Mouse (Mus musculus): ENCODE data around the gene Grpel1. TPM values are rescaled to one million over a fixed set of nuclear protein-coding genes. Genes with fewer than 3 reads are reported as not detected.

Gene Grpel1
- polyA plus RNA-seq, 1 experiment from 2014 or later, result 55.3 TPM

DNA sequence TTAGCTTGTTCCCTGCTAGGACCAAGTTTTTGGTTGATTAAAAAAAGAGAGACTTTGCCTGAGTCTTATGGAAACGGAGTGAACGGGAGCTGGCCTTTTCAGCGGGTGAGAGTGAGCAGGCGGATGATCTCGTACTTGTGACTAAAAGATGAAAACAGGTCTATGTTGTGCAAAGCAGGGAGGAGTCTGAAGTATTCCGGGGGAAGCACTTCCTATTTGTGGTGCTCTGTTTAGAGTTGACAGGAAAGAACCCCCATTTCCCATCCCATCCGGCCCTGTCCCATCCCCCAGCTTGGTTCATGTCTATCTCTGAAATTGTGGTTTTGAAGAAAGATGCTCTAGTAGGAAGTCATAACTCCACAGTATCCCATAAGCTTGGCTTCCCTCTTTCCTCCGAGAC, 1.1 kb downstream of the Grpel1 start:
- ATAC-seq (ENCODE audit: insufficient number of reproducible peaks, insufficient read depth, low FRiP score, low read depth), result no peak
- Histone ChIP-seq H3K9me3 (ENCODE audit: control insufficient read depth, low read depth, low read length) (no peaks in the 10 kb centered on the region), H3K4me3 (ENCODE audit: low read depth, low read length) (peak overlapping the region; percentile 84), H3K4me2 (replicated peaks; ENCODE audit: low read depth, low read length) (peak overlapping the region; percentile 98), H3K36me3 (ENCODE audit: control insufficient read depth, insufficient read depth, low read length) (peaks cover 15% of the 10 kb centered on the region), H3K27me3 (ENCODE audit: control insufficient read depth, insufficient read depth, low read length) (no peaks in the 10 kb centered on the region), H3K9ac (replicated peaks; ENCODE audit: low read depth, low read length) (peak overlapping the region; percentile 67), H3K4me1 (ENCODE audit: control insufficient read depth, insufficient read depth, low read length) (peaks cover 11% of the 10 kb centered on the region; the same call in 1 of the 2 replicates), H3K27ac (ENCODE audit: low read length) (no peak overlapping the region)
- WGBS, result 24% methylated on average over 8 of the region's 8 CpGs

DNA sequence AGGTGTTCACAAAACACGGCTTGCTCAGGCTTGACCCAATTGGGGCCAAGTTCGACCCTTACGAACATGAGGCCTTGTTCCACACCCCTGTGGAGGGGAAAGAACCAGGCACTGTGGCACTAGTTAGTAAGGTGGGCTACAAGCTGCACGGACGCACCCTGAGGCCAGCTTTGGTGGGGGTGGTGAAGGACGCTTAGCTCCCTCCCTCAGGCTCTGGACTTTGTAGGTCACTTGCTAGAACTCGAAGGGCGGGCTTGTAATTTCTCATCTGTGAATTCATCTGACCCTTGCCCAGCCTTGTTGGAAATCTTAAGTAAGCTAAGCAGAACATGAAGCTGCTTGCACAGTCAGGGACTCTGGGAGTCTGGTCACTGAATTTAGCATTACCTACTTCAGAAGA, 6.4 kb downstream of the Grpel1 start:
- WGBS, result 92% methylated on average over 8 of the region's 8 CpGs
- no peak overlapping the region for H3K27ac ChIP-seq (ENCODE audit: low read length)
- no peaks in the 10 kb centered on the region for H3K9me3 ChIP-seq (ENCODE audit: control insufficient read depth, low read depth, low read length)
- no peak for ATAC-seq (ENCODE audit: insufficient number of reproducible peaks, insufficient read depth, low FRiP score, low read depth)
- peaks cover 41% of the 10 kb centered on the region for H3K36me3 ChIP-seq (ENCODE audit: control insufficient read depth, insufficient read depth, low read length)
- H3K9ac ChIP-seq (replicated peaks; ENCODE audit: low read depth, low read length), result no peak overlapping the region
- H3K4me3 ChIP-seq (ENCODE audit: low read depth, low read length), result no peak overlapping the region
- peaks cover under 1% of the 10 kb centered on the region; the same call in 1 of the 2 replicates for H3K4me1 ChIP-seq (ENCODE audit: control insufficient read depth, insufficient read depth, low read length)
- H3K27me3 ChIP-seq (ENCODE audit: control insufficient read depth, insufficient read depth, low read length), result no peaks in the 10 kb centered on the region
- H3K4me2 ChIP-seq (replicated peaks; ENCODE audit: low read depth, low read length), result no peak overlapping the region

DNA sequence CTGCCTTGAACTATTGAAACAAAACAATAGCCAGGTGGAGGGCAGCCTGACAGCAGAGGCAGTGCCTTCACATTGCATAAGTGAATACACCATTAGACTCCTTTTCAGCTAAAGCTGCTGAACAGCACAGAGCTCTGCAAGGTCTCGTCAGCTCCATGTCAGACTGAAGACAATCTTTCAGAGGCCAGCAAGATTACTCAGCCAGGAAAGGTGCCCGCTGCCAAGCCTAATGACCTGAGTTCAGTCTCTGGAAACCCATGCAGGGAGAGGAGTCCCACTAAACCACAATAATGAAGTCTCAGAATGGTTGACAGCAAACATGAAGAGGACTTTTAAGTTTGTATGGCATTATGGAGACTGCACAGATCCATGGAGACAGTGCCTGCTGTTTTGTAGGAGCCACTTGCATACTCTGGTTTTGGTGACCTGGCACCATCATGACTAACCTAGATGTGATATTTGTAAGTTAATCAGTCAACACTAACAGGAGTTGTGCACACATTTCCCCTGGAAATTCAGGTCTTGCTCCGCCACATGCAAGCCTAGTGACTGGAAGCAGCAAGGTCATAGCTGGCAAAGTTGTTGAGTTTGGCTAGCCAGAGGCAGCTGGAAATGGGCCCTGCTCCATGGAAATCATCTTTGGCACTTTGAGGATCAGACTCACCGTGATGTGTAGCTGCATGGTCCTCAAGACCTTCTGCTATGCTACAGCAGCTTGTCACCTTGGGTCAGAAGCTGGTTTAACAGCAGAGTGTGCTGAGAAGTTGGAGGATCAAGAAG, 8.3 kb downstream of the Grpel1 start:
- Histone ChIP-seq H3K27me3 (ENCODE audit: control insufficient read depth, insufficient read depth, low read length) (no peaks in the 10 kb centered on the region), H3K9me3 (ENCODE audit: control insufficient read depth, low read depth, low read length) (no peaks in the 10 kb centered on the region), H3K36me3 (ENCODE audit: control insufficient read depth, insufficient read depth, low read length) (peaks cover 44% of the 10 kb centered on the region), H3K4me2 (replicated peaks; ENCODE audit: low read depth, low read length) (no peak overlapping the region), H3K9ac (replicated peaks; ENCODE audit: low read depth, low read length) (no peak overlapping the region), H3K4me1 (ENCODE audit: control insufficient read depth, insufficient read depth, low read length) (no peaks in the 10 kb centered on the region), H3K4me3 (ENCODE audit: low read depth, low read length) (no peak overlapping the region), H3K27ac (ENCODE audit: low read length) (no peak overlapping the region)
- ATAC-seq (ENCODE audit: insufficient number of reproducible peaks, insufficient read depth, low FRiP score, low read depth), result no peak
- 90% methylated on average over 4 of the region's 4 CpGs for WGBS

DNA sequence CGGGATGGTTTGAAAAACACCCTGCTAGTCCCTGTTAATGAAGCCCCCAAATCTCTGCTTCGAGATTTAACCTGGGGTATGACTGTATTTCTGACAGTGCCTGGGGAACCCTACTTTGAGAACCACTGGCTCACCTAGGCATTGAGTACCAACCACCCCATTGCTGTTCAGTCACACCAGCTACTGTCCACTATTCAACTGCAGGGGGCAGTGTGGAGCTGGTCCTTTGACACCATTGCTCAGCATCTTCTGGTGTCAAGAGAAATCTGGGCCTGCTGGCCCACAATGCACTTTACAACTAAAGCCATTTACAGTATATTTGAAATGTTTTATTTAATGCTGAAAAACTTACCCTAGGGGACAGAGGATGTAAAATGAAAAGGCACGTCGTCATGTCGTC, 9.5 kb downstream of the Grpel1 start:
- no peak overlapping the region for H3K27ac ChIP-seq (ENCODE audit: low read length)
- 88% methylated on average over 5 of the region's 5 CpGs for WGBS

DNA sequence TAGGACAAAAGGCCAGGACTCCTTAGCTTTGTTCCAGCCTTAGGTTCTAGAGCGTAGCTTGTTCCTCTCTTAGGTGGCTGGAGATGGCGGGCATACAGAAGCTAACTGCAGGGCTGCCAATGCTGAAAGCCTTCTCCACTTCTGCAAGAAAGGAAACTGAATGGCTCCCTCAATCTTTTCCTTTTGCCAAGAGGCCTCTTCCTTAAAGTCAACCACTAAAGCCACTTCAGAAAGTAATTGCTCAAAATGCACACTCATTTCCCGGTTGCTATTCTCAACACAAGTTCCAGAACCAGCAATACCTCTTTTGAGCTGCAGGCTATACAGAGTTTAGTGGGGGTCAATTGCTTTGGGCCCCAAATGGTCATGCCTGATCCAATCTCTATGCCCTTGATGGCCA, 12.7 kb downstream of the Grpel1 start:
- Histone ChIP-seq H3K4me3 (ENCODE audit: low read depth, low read length) (no peak overlapping the region), H3K4me1 (ENCODE audit: control insufficient read depth, insufficient read depth, low read length) (peaks cover 2% of the 10 kb centered on the region; the same call in 1 of the 2 replicates), H3K4me2 (replicated peaks; ENCODE audit: low read depth, low read length) (no peak overlapping the region), H3K9me3 (ENCODE audit: control insufficient read depth, low read depth, low read length) (no peaks in the 10 kb centered on the region), H3K27ac (ENCODE audit: low read length) (no peak overlapping the region), H3K36me3 (ENCODE audit: control insufficient read depth, insufficient read depth, low read length) (peaks cover 13% of the 10 kb centered on the region), H3K9ac (replicated peaks; ENCODE audit: low read depth, low read length) (no peak overlapping the region), H3K27me3 (ENCODE audit: control insufficient read depth, insufficient read depth, low read length) (no peaks in the 10 kb centered on the region)
- no peak for ATAC-seq (ENCODE audit: insufficient number of reproducible peaks, insufficient read depth, low FRiP score, low read depth)
- WGBS, result 88% methylated on average over 3 of the region's 3 CpGs

More for the DNA sequence above, 9.5 kb downstream of the Grpel1 start:
- no peak overlapping the region for H3K4me3 ChIP-seq (ENCODE audit: low read depth, low read length)
- H3K4me1 ChIP-seq (ENCODE audit: control insufficient read depth, insufficient read depth, low read length), result no peaks in the 10 kb centered on the region
- peaks cover 43% of the 10 kb centered on the region for H3K36me3 ChIP-seq (ENCODE audit: control insufficient read depth, insufficient read depth, low read length)
- H3K27me3 ChIP-seq (ENCODE audit: control insufficient read depth, insufficient read depth, low read length), result no peaks in the 10 kb centered on the region
- H3K9me3 ChIP-seq (ENCODE audit: control insufficient read depth, low read depth, low read length), result no peaks in the 10 kb centered on the region
- H3K4me2 ChIP-seq (replicated peaks; ENCODE audit: low read depth, low read length), result no peak overlapping the region
- ATAC-seq (ENCODE audit: insufficient number of reproducible peaks, insufficient read depth, low FRiP score, low read depth), result no peak
- no peak overlapping the region for H3K9ac ChIP-seq (replicated peaks; ENCODE audit: low read depth, low read length)

DNA sequence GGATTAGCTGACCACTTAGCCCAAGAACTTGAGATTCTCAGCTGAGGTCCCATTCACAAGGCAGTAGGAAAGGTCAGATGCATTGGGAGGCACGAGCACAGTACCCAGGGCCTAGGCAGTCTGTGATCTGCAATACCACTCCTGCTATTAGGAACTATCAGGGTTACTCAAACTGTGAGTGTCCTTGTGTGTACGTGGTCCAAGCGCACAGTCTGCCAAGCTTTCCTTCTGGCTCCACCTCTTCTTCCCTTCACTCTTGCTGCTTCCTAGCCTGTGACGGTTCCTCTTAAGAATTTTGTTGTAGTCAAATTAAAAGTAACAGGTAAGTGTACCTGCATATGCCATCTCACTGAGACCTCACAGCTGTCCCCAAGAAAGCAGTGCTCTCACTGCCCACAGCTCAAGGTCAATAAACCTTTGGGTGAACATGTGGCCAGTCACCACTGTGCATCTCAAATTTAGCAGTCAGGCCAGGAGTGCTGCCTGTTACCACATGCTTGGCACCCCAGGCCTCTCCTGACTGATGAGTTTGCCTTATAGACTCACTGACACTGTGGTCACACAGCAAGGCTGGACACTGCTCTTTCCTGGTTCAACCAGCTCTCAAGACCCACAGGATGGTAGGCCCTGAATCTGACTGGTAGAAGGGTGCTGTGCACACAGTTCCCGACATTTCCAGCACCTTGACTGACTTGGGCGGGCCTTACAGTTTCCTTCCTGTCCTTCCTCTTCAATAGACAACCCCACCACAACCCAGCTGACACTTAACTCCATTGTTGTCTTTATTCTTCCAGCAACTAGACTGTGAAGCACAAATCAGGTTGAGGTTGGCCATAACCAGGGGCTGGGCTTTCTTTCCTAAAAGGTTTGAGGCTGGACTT, 14.0 kb downstream of the Grpel1 start:
- Histone ChIP-seq H3K4me3 (ENCODE audit: low read depth, low read length) (no peak overlapping the region), H3K9ac (replicated peaks; ENCODE audit: low read depth, low read length) (no peak overlapping the region), H3K36me3 (ENCODE audit: control insufficient read depth, insufficient read depth, low read length) (peaks cover 3% of the 10 kb centered on the region), H3K4me2 (replicated peaks; ENCODE audit: low read depth, low read length) (no peak overlapping the region), H3K9me3 (ENCODE audit: control insufficient read depth, low read depth, low read length) (no peaks in the 10 kb centered on the region), H3K4me1 (ENCODE audit: control insufficient read depth, insufficient read depth, low read length) (peaks cover 10% of the 10 kb centered on the region; the same call in 1 of the 2 replicates), H3K27me3 (ENCODE audit: control insufficient read depth, insufficient read depth, low read length) (no peaks in the 10 kb centered on the region), H3K27ac (ENCODE audit: low read length) (no peak overlapping the region)
- ATAC-seq (ENCODE audit: insufficient number of reproducible peaks, insufficient read depth, low FRiP score, low read depth), result no peak
- 88% methylated on average over 6 of the region's 6 CpGs for WGBS

DNA sequence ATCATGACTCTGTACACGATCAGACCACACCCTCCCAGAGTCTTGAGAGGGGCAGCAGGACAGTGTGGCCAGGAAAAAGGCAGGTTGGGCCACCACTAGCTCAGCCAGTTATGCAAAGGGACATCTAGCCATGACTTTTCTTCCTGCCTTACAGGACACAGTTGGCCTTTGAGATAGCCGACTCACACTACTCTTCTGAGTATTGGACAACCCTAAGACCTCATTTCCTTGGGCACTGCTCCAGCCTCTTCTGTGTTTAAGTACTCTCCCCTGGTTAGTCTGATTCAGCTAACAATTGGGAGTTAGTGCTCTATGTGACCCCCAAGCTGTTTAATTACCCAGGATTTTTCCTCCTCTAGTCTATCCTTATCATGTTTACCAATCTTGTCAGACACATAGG, 14.9 kb downstream of the Grpel1 start:
- Histone ChIP-seq H3K4me2 (replicated peaks; ENCODE audit: low read depth, low read length) (no peak overlapping the region), H3K9ac (replicated peaks; ENCODE audit: low read depth, low read length) (no peak overlapping the region), H3K4me1 (ENCODE audit: control insufficient read depth, insufficient read depth, low read length) (peaks cover 10% of the 10 kb centered on the region; the same call in 1 of the 2 replicates), H3K4me3 (ENCODE audit: low read depth, low read length) (no peak overlapping the region), H3K36me3 (ENCODE audit: control insufficient read depth, insufficient read depth, low read length) (peaks cover 3% of the 10 kb centered on the region; the same call in 1 of the 2 replicates), H3K27ac (ENCODE audit: low read length) (no peak overlapping the region), H3K27me3 (ENCODE audit: control insufficient read depth, insufficient read depth, low read length) (no peaks in the 10 kb centered on the region), H3K9me3 (ENCODE audit: control insufficient read depth, low read depth, low read length) (no peaks in the 10 kb centered on the region)
- 82% methylated on average over 2 of the region's 2 CpGs for WGBS
- ATAC-seq (ENCODE audit: insufficient number of reproducible peaks, insufficient read depth, low FRiP score, low read depth), result no peak

DNA sequence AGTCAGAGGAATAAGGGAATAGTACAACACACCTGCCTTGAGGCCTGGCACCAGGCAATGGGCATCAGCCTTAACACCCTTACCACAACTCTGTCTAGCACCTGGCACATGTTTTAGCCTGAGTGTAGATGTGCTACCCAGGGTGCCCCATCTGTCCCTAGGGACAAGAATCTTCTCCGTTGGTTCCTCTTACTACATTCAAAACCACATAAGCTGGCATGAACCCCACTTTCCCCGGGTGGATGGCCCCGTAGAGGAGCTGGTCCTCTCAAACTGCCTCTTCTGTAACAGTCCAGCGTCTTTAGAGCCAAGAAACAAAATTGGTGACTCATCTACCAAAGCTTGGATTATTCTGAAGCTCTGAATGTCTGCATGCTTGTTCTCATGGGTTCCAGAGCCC, 15.6 kb downstream of the Grpel1 start:
- H3K4me2 ChIP-seq (replicated peaks; ENCODE audit: low read depth, low read length), result no peak overlapping the region

More for the DNA sequence above, 15.6 kb downstream of the Grpel1 start:
- H3K36me3 ChIP-seq (ENCODE audit: control insufficient read depth, insufficient read depth, low read length), result peaks cover 3% of the 10 kb centered on the region; the same call in 1 of the 2 replicates
- ATAC-seq (ENCODE audit: insufficient number of reproducible peaks, insufficient read depth, low FRiP score, low read depth), result no peak
- no peak overlapping the region for H3K4me3 ChIP-seq (ENCODE audit: low read depth, low read length)
- no peaks in the 10 kb centered on the region for H3K9me3 ChIP-seq (ENCODE audit: control insufficient read depth, low read depth, low read length)
- no peaks in the 10 kb centered on the region for H3K27me3 ChIP-seq (ENCODE audit: control insufficient read depth, insufficient read depth, low read length)
- H3K9ac ChIP-seq (replicated peaks; ENCODE audit: low read depth, low read length), result no peak overlapping the region
- H3K4me1 ChIP-seq (ENCODE audit: control insufficient read depth, insufficient read depth, low read length), result peaks cover 10% of the 10 kb centered on the region; the same call in 1 of the 2 replicates
- WGBS, result 89% methylated on average over 4 of the region's 4 CpGs
- H3K27ac ChIP-seq (ENCODE audit: low read length), result no peak overlapping the region

Measured in stomach, embryonic 14.5 days (tissue).